Mouse (Mus musculus): ENCODE data around the gene Pan2.

- TF ChIP-seq CTCF (IDR thresholded peaks at IDR 0.05) (peak; percentile 86), EP300 (IDR thresholded peaks at IDR 0.05; ENCODE audit: insufficient read depth, low read depth, low read length) (0 out of 2 replicates have a peak, but pooled peaks have one; percentile 32), POLR2A (IDR thresholded peaks at IDR 0.05; ENCODE audit: insufficient read depth, low read depth, low read length) (no peak)
These were observed 19.2 kb upstream of the Pan2 start for GRCm38 (mm10) chr10:128283604-128284579.
